Mouse (Mus musculus) heart, adult 18-20 months (tissue): ENCODE results near the gene Ptgdr. TPM values are rescaled to one million over a fixed set of nuclear protein-coding genes. Genes with fewer than 3 reads are reported as not detected.

Experiments used
- total RNA-seq, 2 experiments: library from RNA; stranded (reverse); gene quantifications; 2 replicates each; pipeline ENCODE4 v1.2.3; 2021

Gene Ptgdr
- total RNA-seq, 2 experiments from 2014 or later = not detected

Other genes starting within 250 kb of the Ptgdr start
- not detected for gene Gm5624, start 231.4 kb downstream of the Ptgdr start, total RNA-seq
- not detected for gene Gm8257, start 152.9 kb downstream of the Ptgdr start, total RNA-seq
- not detected for gene Gm8267, start 109.0 kb downstream of the Ptgdr start, total RNA-seq
- gene Ptger2, start 128.8 kb upstream of the Ptgdr start, total RNA-seq = under 1 TPM; 0.17 to 0.33 TPM